ENCODE assay signal across 25 mouse cellular contexts in the genomic region with DNA sequence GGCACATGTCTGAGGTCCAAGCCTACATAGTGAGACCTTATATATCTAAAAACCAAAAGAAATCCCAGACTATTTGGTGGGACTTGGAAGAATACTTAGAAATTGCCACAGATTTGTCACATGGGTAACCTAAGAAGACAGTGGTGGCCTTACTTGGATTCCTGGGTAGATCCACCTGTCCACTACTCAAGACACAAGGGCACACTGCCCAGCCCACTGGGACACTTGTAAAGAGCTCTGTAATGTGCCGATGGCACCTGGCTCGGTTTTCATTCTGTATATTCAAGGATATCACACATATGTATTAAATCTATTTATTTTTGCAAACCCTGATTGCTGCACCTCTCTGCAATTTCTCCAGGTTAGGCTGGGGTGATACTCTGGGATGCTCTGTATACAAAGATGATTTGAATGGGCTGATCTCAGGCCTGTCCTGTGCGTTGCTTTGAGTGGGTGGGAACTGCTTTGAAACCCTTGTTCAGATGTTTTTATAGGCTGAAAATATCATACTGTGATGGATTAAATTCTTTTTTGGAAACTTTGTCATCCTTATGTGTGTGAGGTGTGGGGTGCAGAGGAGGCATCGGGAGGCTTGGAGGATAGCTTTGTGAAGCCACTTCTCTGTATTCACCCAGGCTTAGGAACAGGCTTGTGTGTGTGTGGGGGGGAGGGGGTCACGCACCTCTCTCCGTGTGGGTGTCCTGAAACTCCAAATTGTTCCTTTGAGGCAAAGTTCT. TPM values are rescaled to one million over a fixed set of nuclear protein-coding genes. Genes with fewer than 3 reads are reported as not detected.
DNase-seq lines count a peak whose midpoint lies in the region; ATAC-seq and TF ChIP-seq lines count a peak whose summit lies in the region.
"Had no signal": no experiment of that assay in that cellular context is flagged by ENCODE, and none has a peak within 500 bp of the region (broad histone marks: within the 10 kb centered on the region; RNA-seq: fewer than 3 reads in every experiment).

No protein-coding gene starts in this region.

- H3K4me1 ChIP-seq in hindbrain, postnatal 0 days (ENCODE audit: insufficient read depth, low read length) = no peaks in the 10 kb centered on the region
- no peaks in the 10 kb centered on the region; the same call in 1 of the 2 replicates for H3K4me1 ChIP-seq in hindbrain, embryonic 16.5 days (ENCODE audit: control insufficient read depth, insufficient read depth, low read depth, low read length)
- H3K4me1 ChIP-seq in lung, embryonic 16.5 days (replicated peaks; ENCODE audit: control insufficient read depth, insufficient read depth, low read length) = peaks cover 36% of the 10 kb centered on the region
- peaks cover 15% of the 10 kb centered on the region; the same call in 1 of the 2 replicates for H3K4me1 ChIP-seq in kidney, embryonic 14.5 days (ENCODE audit: control insufficient read depth, insufficient read depth, low read length)
- H3K4me1 ChIP-seq: forebrain, embryonic 12.5 days; midbrain, embryonic 12.5 days; neural tube, embryonic 12.5 days had no signal

- H3K27me3 ChIP-seq in hindbrain, postnatal 0 days (ENCODE audit: insufficient read depth, low read length) = no peaks in the 10 kb centered on the region
- H3K27me3 ChIP-seq in hindbrain, embryonic 16.5 days (replicated peaks; ENCODE audit: control insufficient read depth, insufficient read depth, low read length) = no peaks in the 10 kb centered on the region
- no peaks in the 10 kb centered on the region for H3K27me3 ChIP-seq in lung, embryonic 16.5 days (ENCODE audit: control insufficient read depth, insufficient read depth, low read depth, low read length)
- H3K27me3 ChIP-seq in kidney, embryonic 14.5 days (ENCODE audit: control insufficient read depth, insufficient read depth, low read length) = no peaks in the 10 kb centered on the region
- H3K27me3 ChIP-seq: embryonic facial prominence, embryonic 15.5 days; forebrain, embryonic 12.5 days; midbrain, embryonic 12.5 days; neural tube, embryonic 12.5 days had no signal

- TF ChIP-seq CTCF in hindbrain, postnatal 0 days (IDR thresholded peaks at IDR 0.05; ENCODE audit: low read depth) = no peak

- no peak overlapping the region for H3K9ac ChIP-seq in hindbrain, postnatal 0 days (replicated peaks; ENCODE audit: low read length)
- H3K9ac ChIP-seq in hindbrain, embryonic 16.5 days (ENCODE audit: low read depth, low read length) = no peak overlapping the region
- peak overlapping the region; percentile 34 for H3K9ac ChIP-seq in lung, embryonic 16.5 days (ENCODE audit: low read length)
- no peak overlapping the region for H3K9ac ChIP-seq in kidney, embryonic 14.5 days (ENCODE audit: low read depth, low read length)
- H3K9ac ChIP-seq: embryonic facial prominence, embryonic 15.5 days; forebrain, embryonic 12.5 days; forebrain, postnatal 0 days; hindbrain, embryonic 14.5 days; midbrain, embryonic 12.5 days; neural tube, embryonic 12.5 days had no signal

- 84% methylated on average over 6 of the region's 6 CpGs for WGBS in hindbrain, postnatal 0 days
- WGBS in hindbrain, embryonic 16.5 days = 83% methylated on average over 6 of the region's 6 CpGs
- 81% methylated on average over 6 of the region's 6 CpGs for WGBS in lung, embryonic 16.5 days
- WGBS in kidney, embryonic 14.5 days = 87% methylated on average over 6 of the region's 6 CpGs

- no peak for ATAC-seq in cerebellum, adult (ENCODE audit: insufficient number of reproducible peaks, low FRiP score, low TSS enrichment)
- no peak for ATAC-seq in hindbrain, postnatal 0 days
- no peak for ATAC-seq in hindbrain, embryonic 16.5 days
- no peak for ATAC-seq in lung, embryonic 16.5 days (ENCODE audit: low read depth)
- no peak for ATAC-seq in kidney, embryonic 14.5 days (ENCODE audit: low FRiP score, low TSS enrichment)
- ATAC-seq: CD4-positive, CD25-positive, alpha-beta regulatory T cell, adult 4 months; forebrain, postnatal 0 days had no signal

- peak; percentile 63 for DNase-seq in cerebellum, adult 9-11 months
- no peak for DNase-seq in hindbrain, postnatal 0 days (ENCODE audit: low spot score)
- DNase-seq in lung, postnatal 25 days (ENCODE audit: low spot score) = no peak
- DNase-seq: adrenal gland, postnatal 25 days; forebrain, postnatal 0 days; gastrocnemius, postnatal 14 days; kidney, adult 2 months; kidney, postnatal 4 days; lung, postnatal 36 days; right cerebral cortex, postnatal 4 days; thymus, adult 2 months; thymus, postnatal 36 days had no signal

- no peak overlapping the region for H3K4me3 ChIP-seq in hindbrain, postnatal 0 days (ENCODE audit: low read length)
- no peak overlapping the region for H3K4me3 ChIP-seq in hindbrain, embryonic 16.5 days (ENCODE audit: low read length)
- H3K4me3 ChIP-seq in lung, embryonic 16.5 days (ENCODE audit: low read length) = no peak overlapping the region
- no peak overlapping the region for H3K4me3 ChIP-seq in kidney, embryonic 14.5 days (ENCODE audit: low read length)
- H3K4me3 ChIP-seq: embryonic facial prominence, embryonic 15.5 days; forebrain, embryonic 12.5 days; midbrain, embryonic 12.5 days; myocyte; neural tube, embryonic 12.5 days had no signal

- no peak overlapping the region for H3K4me2 ChIP-seq in hindbrain, postnatal 0 days (ENCODE audit: low read depth, low read length)
- H3K4me2 ChIP-seq in hindbrain, embryonic 16.5 days (ENCODE audit: low read length) = no peak overlapping the region
- H3K4me2 ChIP-seq in lung, embryonic 16.5 days (ENCODE audit: low read depth, low read length) = no peak overlapping the region
- H3K4me2 ChIP-seq in kidney, embryonic 14.5 days (replicated peaks; ENCODE audit: low read depth, low read length) = no peak overlapping the region
- H3K4me2 ChIP-seq: embryonic facial prominence, embryonic 15.5 days; forebrain, embryonic 12.5 days; hindbrain, embryonic 14.5 days; midbrain, embryonic 12.5 days; neural tube, embryonic 12.5 days had no signal

- 0 out of 2 replicates have a peak overlapping the region, but pooled peaks have one; percentile 73 for H3K27ac ChIP-seq in hindbrain, postnatal 0 days
- no peak overlapping the region for H3K27ac ChIP-seq in hindbrain, embryonic 16.5 days (ENCODE audit: low read depth, low read length)
- peak overlapping the region; percentile 79 for H3K27ac ChIP-seq in lung, embryonic 16.5 days (ENCODE audit: low read length)
- no peak overlapping the region for H3K27ac ChIP-seq in kidney, embryonic 14.5 days (ENCODE audit: low read depth, low read length)
- H3K27ac ChIP-seq: forebrain, embryonic 12.5 days; hindbrain, embryonic 14.5 days; kidney, postnatal 0 days; midbrain, embryonic 12.5 days; neural tube, embryonic 12.5 days; stomach, postnatal 0 days had no signal

- H3K36me3 ChIP-seq in hindbrain, postnatal 0 days (ENCODE audit: insufficient read depth, low read length) = peaks cover 37% of the 10 kb centered on the region
- H3K36me3 ChIP-seq in hindbrain, embryonic 16.5 days (ENCODE audit: control insufficient read depth, insufficient read depth, low read length) = peaks cover 19% of the 10 kb centered on the region
- peaks cover 31% of the 10 kb centered on the region for H3K36me3 ChIP-seq in lung, embryonic 16.5 days (ENCODE audit: control insufficient read depth, insufficient read depth, low read length)
- H3K36me3 ChIP-seq in kidney, embryonic 14.5 days (ENCODE audit: control insufficient read depth, insufficient read depth, low read length) = peaks cover 54% of the 10 kb centered on the region

- H3K9me3 ChIP-seq in hindbrain, postnatal 0 days (ENCODE audit: low read length) = no peaks in the 10 kb centered on the region
- H3K9me3 ChIP-seq in hindbrain, embryonic 16.5 days (ENCODE audit: control insufficient read depth, low read length) = no peaks in the 10 kb centered on the region
- H3K9me3 ChIP-seq in lung, embryonic 16.5 days (ENCODE audit: control insufficient read depth, low read length) = no peaks in the 10 kb centered on the region
- no peaks in the 10 kb centered on the region for H3K9me3 ChIP-seq in kidney, embryonic 14.5 days (ENCODE audit: control insufficient read depth, low read length)
- H3K9me3 ChIP-seq: embryonic facial prominence, embryonic 15.5 days; forebrain, embryonic 12.5 days; midbrain, embryonic 12.5 days; neural tube, embryonic 12.5 days had no signal

RNA-seq across cellular contexts. Expression of gene Spc24, which starts 10.6 kb away (rescaled TPM):
- 20.3 and 31.1 TPM in 2 replicates for total RNA-seq in hindbrain, postnatal 0 days (2014; rRNA removed)
- polyA plus RNA-seq in hindbrain, postnatal 0 days (2015; fragmentation: Nextera tagmentation; extraction: Ambion mirVana) = 26.2 and 27.1 TPM in 2 replicates
- 21.2 and 26.0 TPM in 2 replicates for polyA plus RNA-seq in hindbrain, embryonic 16.5 days (2015; fragmentation: Nextera tagmentation; extraction: Ambion mirVana)
- 134 and 144 TPM in 2 replicates for polyA plus RNA-seq in lung, embryonic 16.5 days (2015; fragmentation: Nextera tagmentation; extraction: Ambion mirVana)
- 139 and 150 TPM in 2 replicates for polyA plus RNA-seq in kidney, embryonic 14.5 days (2014; fragmentation: Nextera tagmentation; extraction: Ambion mirVana)

RNA-seq across cellular contexts. Expression of gene Ldlr, which starts 26.3 kb away (rescaled TPM):
- 20.6 and 28.4 TPM in 2 replicates for total RNA-seq in hindbrain, postnatal 0 days (2014; rRNA removed)
- polyA plus RNA-seq in hindbrain, postnatal 0 days (2015; fragmentation: Nextera tagmentation; extraction: Ambion mirVana) = 10.7 and 10.9 TPM in 2 replicates
- polyA plus RNA-seq in hindbrain, embryonic 16.5 days (2015; fragmentation: Nextera tagmentation; extraction: Ambion mirVana) = 15.6 and 17.5 TPM in 2 replicates
- 33.4 and 36.0 TPM in 2 replicates for polyA plus RNA-seq in lung, embryonic 16.5 days (2015; fragmentation: Nextera tagmentation; extraction: Ambion mirVana)
- polyA plus RNA-seq in kidney, embryonic 14.5 days (2014; fragmentation: Nextera tagmentation; extraction: Ambion mirVana) = 13.2 and 15.8 TPM in 2 replicates

RNA-seq across cellular contexts. Expression of gene Kank2, which starts 49.0 kb away (rescaled TPM):
- 15.6 and 19.1 TPM in 2 replicates for total RNA-seq in hindbrain, postnatal 0 days (2014; rRNA removed)
- 3.1 and 3.4 TPM in 2 replicates for polyA plus RNA-seq in hindbrain, postnatal 0 days (2015; fragmentation: Nextera tagmentation; extraction: Ambion mirVana)
- polyA plus RNA-seq in hindbrain, embryonic 16.5 days (2015; fragmentation: Nextera tagmentation; extraction: Ambion mirVana) = 3.9 and 4.7 TPM in 2 replicates
- 25.5 and 26.3 TPM in 2 replicates for polyA plus RNA-seq in lung, embryonic 16.5 days (2015; fragmentation: Nextera tagmentation; extraction: Ambion mirVana)
- polyA plus RNA-seq in kidney, embryonic 14.5 days (2014; fragmentation: Nextera tagmentation; extraction: Ambion mirVana) = 9.4 and 14.3 TPM in 2 replicates
- polyA plus RNA-seq: CD4-positive, CD25-positive, alpha-beta regulatory T cell, adult 4 months had no signal

Comparison
In these comparisons a context has a peak if more than half of its experiments do, and no peak if none do; other contexts are left out.
1. H3K27ac ChIP-seq: peak in hindbrain, postnatal 0 days (single experiment) and lung, embryonic 16.5 days (single experiment); none in hindbrain, embryonic 16.5 days (single experiment) and kidney, embryonic 14.5 days (single experiment).